Mouse (Mus musculus) heart, adult 11 months (tissue): ENCODE measurements around the gene Tmem232.
"Not testable (repeated sequence)": the region's sequence is repeated elsewhere in the genome, so short reads cannot be mapped to it uniquely, and the experiment has no call there.

Experiments
- DNase-seq: peaks from one replicate; pipeline ENCODE4 v3.0.0; 2022

The Tmem232 gene

GRCm38 (mm10) chr17:65527529-65527928 lies 13.1 kb downstream of the Tmem232 start:
- DNase-seq = peak; percentile 94

GRCm38 (mm10) chr17:65513517-65513916 lies 27.1 kb downstream of the Tmem232 start:
- DNase-seq = peak; percentile 48

GRCm38 (mm10) chr17:65484654-65485053 lies 55.9 kb downstream of the Tmem232 start:
- DNase-seq = no peak

DNA sequence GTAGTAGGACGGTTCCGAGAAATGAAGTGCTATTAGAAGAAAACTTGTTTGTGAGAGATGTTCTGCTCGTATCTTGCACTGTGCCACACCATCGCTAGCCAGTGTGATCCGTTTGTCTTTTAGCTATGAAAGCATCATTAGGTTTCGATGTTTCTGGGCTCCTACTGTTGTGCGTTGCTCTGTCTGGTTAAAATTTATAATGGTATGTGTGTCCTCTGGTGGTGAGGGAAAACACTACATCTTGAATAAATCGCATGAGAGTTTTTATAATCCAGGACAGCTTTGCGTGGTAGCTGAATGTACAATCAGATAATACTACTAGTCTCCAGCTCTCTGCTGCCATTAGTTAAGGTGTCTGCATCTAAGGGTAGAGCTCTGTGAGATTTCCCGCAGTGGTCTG lies 63.8 kb downstream of the Tmem232 start:
- no peak for DNase-seq

DNA sequence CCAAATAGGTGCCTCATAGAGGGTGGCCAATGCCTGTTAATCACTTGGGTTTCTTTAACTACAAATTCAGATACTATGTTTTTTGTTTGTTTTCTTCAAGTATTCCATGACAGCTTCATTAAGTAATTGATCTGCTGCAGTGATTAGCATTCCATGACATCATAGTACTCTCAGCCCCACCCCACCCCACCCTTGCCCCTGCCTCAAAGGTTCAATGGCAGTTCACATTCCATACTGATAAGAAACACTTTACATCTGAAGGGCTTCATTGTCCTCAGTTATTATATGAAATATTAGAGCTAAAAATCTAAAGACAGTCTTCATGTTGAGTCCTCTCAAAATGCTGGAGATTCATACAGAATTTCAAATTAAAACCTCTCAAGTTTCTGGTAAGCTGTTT lies 89.8 kb downstream of the Tmem232 start:
- DNase-seq = no peak

DNA sequence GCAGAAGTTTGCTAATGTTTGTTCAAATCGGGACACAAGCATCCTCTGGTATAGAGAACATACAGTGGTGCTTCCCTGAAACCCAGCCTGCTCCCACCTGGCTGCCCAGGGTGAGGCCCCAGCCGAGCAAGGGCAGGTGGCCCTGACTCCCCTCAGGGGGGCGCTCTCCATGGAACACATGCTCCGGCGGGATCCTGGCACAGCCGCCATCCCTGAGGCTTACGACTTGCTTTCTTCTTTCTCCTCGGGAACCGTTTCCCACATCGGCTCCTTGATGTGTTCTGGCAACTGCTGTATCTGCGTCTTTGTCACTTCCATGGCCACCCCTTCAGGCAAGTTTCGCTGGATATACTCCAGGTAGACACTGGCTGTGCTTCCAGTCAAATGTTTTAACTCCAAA lies 102.7 kb downstream of the Tmem232 start:
- DNase-seq = peak; percentile 61

DNA sequence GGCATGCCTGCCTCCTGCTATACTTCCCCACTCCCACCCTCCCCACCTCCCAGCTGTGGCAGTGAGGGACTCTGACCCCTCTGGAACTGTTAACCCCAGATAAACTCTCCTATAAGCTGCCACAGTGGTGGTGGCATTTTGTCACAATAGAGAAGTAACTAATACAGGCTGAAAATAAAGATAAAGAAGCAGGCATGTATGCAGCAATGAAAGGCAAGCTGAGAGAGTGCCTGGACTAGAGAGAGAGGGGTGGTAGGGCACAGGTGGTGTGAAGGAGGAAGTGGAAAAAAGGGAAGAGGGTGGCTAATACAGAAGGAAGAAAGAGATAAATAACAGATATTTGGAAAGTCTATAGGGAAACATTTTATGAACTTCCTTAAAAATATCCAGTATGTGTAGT lies 121.5 kb downstream of the Tmem232 start:
- peak; percentile 31 for DNase-seq

- peak; percentile 35 for DNase-seq
These were observed 135.3 kb downstream of the Tmem232 start for GRCm38 (mm10) chr17:65405309-65405708.

GRCm38 (mm10) chr17:65400914-65401313 lies 139.7 kb downstream of the Tmem232 start:
- peak; percentile 92 for DNase-seq

DNA sequence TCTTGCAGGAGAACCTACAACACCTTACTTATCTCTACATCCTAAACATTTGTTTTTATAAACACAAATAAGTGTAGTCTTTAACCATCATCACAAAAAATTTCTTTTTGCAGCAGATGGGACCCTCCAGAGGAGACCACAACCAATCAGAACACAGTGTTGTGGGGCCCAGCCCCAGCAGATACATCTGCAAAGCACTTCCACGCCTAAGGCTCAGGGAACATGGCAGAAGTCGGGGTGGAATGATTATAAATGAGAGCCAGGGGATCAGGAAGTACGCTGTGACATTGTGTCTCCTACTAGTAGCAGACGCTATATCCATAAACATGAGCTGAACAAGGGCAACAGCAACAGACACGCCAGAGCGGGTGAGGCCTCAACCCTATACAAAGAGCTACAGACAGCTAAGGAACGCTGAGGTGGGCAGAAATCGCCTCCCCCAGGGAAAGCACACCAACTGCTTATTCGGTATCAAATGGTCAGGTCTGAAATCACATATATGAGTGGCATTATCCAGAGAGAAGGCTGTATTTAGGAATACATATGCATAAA lies 156.1 kb downstream of the Tmem232 start:
- no peak for DNase-seq

GRCm38 (mm10) chr17:65370034-65370780 lies 170.4 kb downstream of the Tmem232 start:
- DNase-seq = no peak

DNA sequence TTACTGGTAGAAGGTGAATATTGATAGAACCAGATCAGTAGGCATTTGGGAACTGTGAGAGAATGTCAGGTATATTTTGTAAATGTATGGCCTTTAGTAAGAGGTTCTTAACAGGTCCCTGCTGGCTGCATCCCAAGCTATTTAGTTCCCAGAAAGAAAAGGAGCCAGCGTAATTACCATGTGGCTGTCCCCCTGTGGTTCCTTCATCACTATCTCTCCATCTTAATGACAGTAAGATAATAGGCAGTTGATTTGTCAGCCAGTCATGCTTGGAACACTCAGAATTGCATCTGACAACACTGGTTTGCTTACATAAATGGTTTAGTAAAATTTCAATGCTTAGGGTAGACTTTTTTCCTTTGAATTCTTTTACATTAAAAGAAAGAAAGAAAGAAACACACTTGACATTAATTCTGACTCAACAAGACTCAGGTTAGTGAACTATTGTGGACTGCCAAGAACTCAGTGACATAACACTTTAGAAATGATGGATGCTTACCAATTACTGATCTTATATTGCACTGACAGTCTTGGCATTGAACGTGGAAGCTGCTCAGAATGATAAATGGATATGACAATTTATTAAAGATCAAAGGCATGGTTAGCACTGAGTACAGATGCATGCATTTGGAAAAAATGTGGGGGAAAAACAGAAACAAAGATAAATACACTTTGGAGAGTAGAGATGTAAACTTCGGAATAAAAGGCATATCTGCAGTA lies 174.9 kb downstream of the Tmem232 start:
- no peak for DNase-seq

- DNase-seq = no peak
These were observed 188.7 kb downstream of the Tmem232 start for GRCm38 (mm10) chr17:65351836-65352235.

GRCm38 (mm10) chr17:65340016-65340415 lies 200.6 kb downstream of the Tmem232 start:
- no peak for DNase-seq

DNA sequence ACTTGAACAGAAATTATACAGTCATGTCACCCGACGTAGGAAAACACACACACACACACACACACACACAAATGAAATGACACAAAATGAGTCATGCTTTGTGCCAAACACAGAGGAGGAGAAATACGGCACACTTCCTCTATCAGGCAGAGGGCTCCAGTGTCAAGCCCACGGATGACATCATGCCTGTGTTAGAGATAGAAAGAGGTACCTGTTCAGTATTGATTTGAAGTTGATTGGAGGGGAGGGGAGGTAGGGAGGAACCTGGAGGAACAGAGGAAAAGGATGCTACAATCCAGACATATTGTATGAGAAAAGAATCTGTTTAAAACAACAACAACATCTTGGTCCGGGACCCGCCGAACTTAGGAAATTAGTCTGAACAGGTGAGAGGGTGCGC lies 209.8 kb downstream of the Tmem232 start:
- no peak for DNase-seq

- no peak for DNase-seq
These were observed 215.3 kb downstream of the Tmem232 start for GRCm38 (mm10) chr17:65325249-65325648.

GRCm38 (mm10) chr17:65320623-65321022 lies 220.0 kb downstream of the Tmem232 start:
- no peak for DNase-seq

DNA sequence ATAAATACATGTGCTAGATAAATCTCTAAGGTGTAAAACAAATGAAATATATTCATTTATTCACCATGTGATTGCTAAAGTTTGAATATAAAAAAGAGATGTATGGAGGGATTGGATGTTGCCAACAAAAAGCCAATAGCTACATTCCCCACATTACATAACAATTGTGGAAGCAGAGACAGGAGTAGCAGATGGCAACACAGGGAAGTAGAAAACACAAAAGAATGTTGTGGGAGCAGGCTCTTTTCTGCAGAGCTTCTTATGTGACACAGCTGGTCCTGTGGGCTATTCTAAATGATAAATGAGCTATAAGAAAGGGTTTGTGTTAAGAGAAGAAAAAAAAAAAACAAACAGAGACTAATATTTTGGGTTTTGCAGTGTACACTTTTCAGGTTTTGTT lies 240.6 kb downstream of the Tmem232 start:
- DNase-seq = no peak

GRCm38 (mm10) chr17:65297831-65298230 lies 242.8 kb downstream of the Tmem232 start:
- DNase-seq = no peak

GRCm38 (mm10) chr17:65252160-65252559 lies 288.4 kb downstream of the Tmem232 start:
- DNase-seq = no peak

GRCm38 (mm10) chr17:65250261-65250660 lies 290.3 kb downstream of the Tmem232 start:
- DNase-seq = no peak

- DNase-seq = no peak
These were observed 296.9 kb downstream of the Tmem232 start for GRCm38 (mm10) chr17:65243716-65244115.

DNA sequence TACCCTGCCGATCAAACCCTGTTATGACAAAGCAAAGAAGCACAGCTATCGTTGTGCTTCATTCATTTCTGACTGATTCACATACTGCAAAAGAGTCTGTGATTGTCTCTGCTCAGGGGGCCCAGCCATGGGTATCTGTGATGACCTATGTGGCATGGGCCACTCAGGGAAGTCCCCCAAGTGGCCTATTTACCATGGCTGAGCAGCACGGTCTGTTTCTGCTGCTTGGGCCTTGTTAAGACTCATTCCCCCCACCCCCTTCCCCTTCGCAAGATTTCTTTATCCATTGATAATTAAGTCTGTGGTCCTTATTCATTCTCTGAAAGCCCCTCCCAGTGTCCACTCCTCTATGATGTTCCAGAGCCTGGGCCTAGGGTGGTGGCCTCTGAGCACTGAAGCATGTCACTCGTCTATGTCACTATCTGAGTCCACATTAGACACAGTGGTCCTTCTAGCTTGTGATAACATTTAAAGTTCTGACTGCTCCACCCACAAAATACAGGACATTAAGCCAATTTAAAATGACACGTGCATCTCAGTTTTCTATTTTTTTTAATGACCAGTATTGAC lies 315.1 kb downstream of the Tmem232 start:
- DNase-seq = no peak

DNA sequence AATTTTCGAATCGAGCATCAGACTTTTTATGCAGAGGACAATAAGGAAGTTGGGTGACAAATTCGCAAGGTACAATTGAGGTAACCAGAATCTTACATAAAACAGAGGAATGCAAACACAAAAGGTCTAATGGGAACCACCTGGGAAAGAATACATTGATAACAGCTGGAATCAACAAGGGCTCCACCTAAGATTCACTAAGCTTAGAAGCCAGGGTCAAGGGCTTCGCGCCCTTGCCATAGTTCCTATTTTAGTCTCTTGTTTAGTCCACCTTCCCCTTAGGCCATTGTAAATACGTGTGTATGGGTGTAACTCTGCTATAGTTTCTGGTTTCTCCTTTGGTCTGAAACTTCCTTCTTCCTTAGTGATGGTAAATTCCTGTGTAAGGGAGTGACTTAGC lies 318.9 kb downstream of the Tmem232 start:
- not testable (repeated sequence) for DNase-seq
